Mouse (Mus musculus) cerebellum, adult 2 months (tissue): ENCODE results near the gene Prepl. TPM values are rescaled to one million over a fixed set of nuclear protein-coding genes. Genes with fewer than 3 reads are reported as not detected.

ENCODE experiments used
- DNase-seq, 2 experiments: peaks; one replicate each; pipeline ENCODE4 v3.0.0; 2021
- H3K27ac ChIP-seq: fragments of 200-500 bp; 2 replicates; pipeline ENCODE4 v1.5.1; 2012; ENCODE audit warnings: low read length, control low read depth, inconsistent platforms; ENCODE audit not compliant: insufficient read depth
- H3K27me3 ChIP-seq: fragments of 200-500 bp; 2 replicates; pipeline ENCODE4 v1.6.1; 2012; ENCODE audit warnings: inconsistent platforms, mild to moderate bottlenecking, low read length, moderate library complexity; ENCODE audit not compliant: control insufficient read depth, insufficient read depth
- H3K4me1 ChIP-seq: fragments of 200-500 bp; 2 replicates; pipeline ENCODE4 v1.6.1; 2011; ENCODE audit warnings: low read length; ENCODE audit not compliant: control insufficient read depth, insufficient read depth
- H3K4me3 ChIP-seq: fragments of 200-500 bp; replicated peaks from 2 replicates; pipeline ENCODE3; 2011; ENCODE audit warnings: mild to moderate bottlenecking, low read depth, low read length, control low read depth; ENCODE audit not compliant: insufficient read depth
- CTCF ChIP-seq: fragments of 200-500 bp; IDR thresholded peaks from 2 replicates; pipeline ENCODE4 v1.5.1; 2011; ENCODE audit warnings: low read depth, mild to moderate bottlenecking, control low read depth, low read length, moderate library complexity, borderline replicate concordance; ENCODE audit not compliant: insufficient read depth
- POLR2A ChIP-seq: fragments of 200-500 bp; IDR thresholded peaks from 2 replicates; pipeline ENCODE4 v1.6.1; 2011; ENCODE audit warnings: low read length, control low read depth, borderline replicate concordance; ENCODE audit not compliant: insufficient read depth
- WGBS: fragments of 180-500 bp; shearing (Covaris S2); methylation state at CpG from one replicate; pipeline ENCODE4 v1.1.7; 2018; 5-methylcytosine and 5-hydroxymethylcytosine counted together
- polyA plus RNA-seq: library from polyadenylated mRNA; depleted of rRNA; stranded (reverse); fragments of >200 nt; gene quantifications from 2 replicates; pipeline ENCODE4 v1.2.3, GENCODE M21; 2012

The Prepl gene
- polyA plus RNA-seq, 1 experiment, result 286 TPM

- no peak overlapping the region for H3K4me3 ChIP-seq
- 79% methylated on average over 6 of the region's 6 CpGs for WGBS
- no peak for TF ChIP-seq POLR2A
- no peak for TF ChIP-seq CTCF
Measured at GRCm38 (mm10) chr17:85042419-85042818, 47.6 kb downstream of the Prepl start.

DNA sequence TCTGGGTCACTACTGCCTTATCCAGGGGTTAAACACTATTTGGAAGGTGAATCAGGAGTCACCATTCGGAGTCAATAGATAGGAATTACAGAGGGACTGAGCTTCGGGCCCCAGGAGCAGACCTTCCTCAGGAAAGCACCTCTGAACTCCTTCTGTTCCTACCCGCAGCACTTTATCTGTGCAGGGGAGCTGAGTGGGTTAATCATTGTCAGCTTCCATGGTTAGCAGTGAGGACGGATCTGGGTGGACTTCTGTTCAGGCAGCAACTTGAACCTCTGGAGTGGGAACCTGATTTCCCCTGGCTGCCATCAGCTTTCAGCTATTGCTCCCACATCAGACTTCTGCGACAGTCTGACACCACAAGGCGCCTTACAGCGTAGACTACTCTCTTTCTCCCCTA, 49.1 kb downstream of the Prepl start:
- TF ChIP-seq CTCF (no peak), POLR2A (no peak)
- 84% methylated on average over 7 of the region's 7 CpGs for WGBS
- H3K4me1 ChIP-seq, result no peaks in the 10 kb centered on the region
- no peak overlapping the region for H3K27ac ChIP-seq
- H3K27me3 ChIP-seq, result no peaks in the 10 kb centered on the region
- no peak for DNase-seq
- H3K4me3 ChIP-seq, result no peak overlapping the region

More at GRCm38 (mm10) chr17:85042419-85042818, 47.6 kb downstream of the Prepl start:
- no peaks in the 10 kb centered on the region for H3K4me1 ChIP-seq
- DNase-seq, result no peak
- H3K27ac ChIP-seq, result no peak overlapping the region
- H3K27me3 ChIP-seq, result no peaks in the 10 kb centered on the region

DNA sequence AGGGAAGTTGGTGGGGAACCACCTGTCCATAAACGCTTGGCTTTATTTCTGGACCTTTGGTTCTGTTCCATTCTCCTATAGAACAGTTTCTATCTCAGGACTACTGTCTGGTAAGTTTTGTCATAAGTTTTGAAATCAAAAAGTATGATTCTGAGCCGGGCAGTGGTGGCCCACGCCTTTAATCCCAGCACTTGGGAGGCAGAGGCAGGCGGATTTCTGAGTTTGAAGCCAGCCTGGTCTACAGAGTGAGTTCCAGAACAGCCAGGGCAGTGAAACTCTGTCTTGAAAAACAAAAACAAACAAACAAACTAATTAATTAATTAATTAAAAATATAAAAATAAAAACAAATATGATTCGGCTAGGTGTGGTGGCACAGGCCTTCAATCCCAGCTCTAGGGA, 51.3 kb downstream of the Prepl start:
- H3K27ac ChIP-seq, result no peak overlapping the region
- peaks cover 4% of the 10 kb centered on the region for H3K4me1 ChIP-seq
- H3K27me3 ChIP-seq, result no peaks in the 10 kb centered on the region
- no peak overlapping the region for H3K4me3 ChIP-seq
- WGBS, result 96% methylated on average over 5 of the region's 5 CpGs
- DNase-seq, result no peak
- TF ChIP-seq CTCF (no peak), POLR2A (no peak)

DNA sequence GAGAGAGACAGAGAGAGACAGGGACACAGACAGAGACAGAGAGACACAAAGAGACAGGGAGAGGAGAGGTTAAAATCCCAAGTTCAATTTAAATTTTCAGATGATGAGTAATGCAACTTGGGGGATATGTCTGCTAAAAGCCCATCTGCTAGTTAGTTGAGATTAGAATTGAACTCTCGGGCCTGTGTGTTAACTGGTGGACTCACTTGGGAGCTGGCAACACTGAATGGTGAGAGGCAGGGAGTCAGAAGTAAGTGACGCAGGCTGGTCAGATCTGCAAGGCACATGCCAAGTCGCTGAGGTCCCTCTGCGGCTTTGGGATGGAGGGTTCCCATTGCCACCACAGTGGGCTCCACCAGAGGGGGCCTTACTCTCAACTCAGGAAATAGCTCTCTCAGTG, 51.7 kb downstream of the Prepl start:
- TF ChIP-seq POLR2A, result no peak
- no peak for TF ChIP-seq CTCF
- DNase-seq, result no peak
- WGBS, result 69% methylated on average over 4 of the region's 4 CpGs
- Histone ChIP-seq H3K27ac (no peak overlapping the region), H3K4me3 (no peak overlapping the region), H3K27me3 (no peaks in the 10 kb centered on the region), H3K4me1 (peaks cover 5% of the 10 kb centered on the region)

GRCm38 (mm10) chr17:85037855-85038254, 52.2 kb downstream of the Prepl start:
- no peak overlapping the region for H3K27ac ChIP-seq
- no peak for DNase-seq
- TF ChIP-seq CTCF (no peak), POLR2A (no peak)
- H3K4me1 ChIP-seq, result peaks cover 5% of the 10 kb centered on the region
- no peaks in the 10 kb centered on the region for H3K27me3 ChIP-seq
- WGBS, result 88% methylated on average over 5 of the region's 5 CpGs
- no peak overlapping the region for H3K4me3 ChIP-seq

GRCm38 (mm10) chr17:85034068-85034467, 56.0 kb downstream of the Prepl start:
- WGBS, result 10% methylated on average over 11 of the region's 11 CpGs
- H3K27ac ChIP-seq, result no peak overlapping the region
- peak; percentile 51 to 63 for DNase-seq
- peak overlapping the region; percentile 57 for H3K4me3 ChIP-seq
- TF ChIP-seq CTCF (no peak), POLR2A (no peak)
- no peaks in the 10 kb centered on the region for H3K27me3 ChIP-seq
- peaks cover 5% of the 10 kb centered on the region for H3K4me1 ChIP-seq

GRCm38 (mm10) chr17:85033087-85033486, 57.0 kb downstream of the Prepl start:
- no peak for DNase-seq
- Histone ChIP-seq H3K27me3 (no peaks in the 10 kb centered on the region), H3K4me3 (no peak overlapping the region), H3K4me1 (peaks cover 5% of the 10 kb centered on the region), H3K27ac (no peak overlapping the region)
- TF ChIP-seq POLR2A, result no peak
- no peak for TF ChIP-seq CTCF
- WGBS, result 78% methylated on average over 3 of the region's 3 CpGs

- 52% methylated on average over 5 of the region's 5 CpGs for WGBS
- TF ChIP-seq CTCF (no peak), POLR2A (no peak)
Measured at GRCm38 (mm10) chr17:85030651-85031050, 59.4 kb downstream of the Prepl start.

GRCm38 (mm10) chr17:85028797-85029196, 61.2 kb downstream of the Prepl start:
- no peaks in the 10 kb centered on the region for H3K27me3 ChIP-seq
- 84% methylated on average over 10 of the region's 10 CpGs for WGBS
- no peak for DNase-seq
- H3K4me3 ChIP-seq, result no peak overlapping the region
- H3K4me1 ChIP-seq, result peaks cover 1% of the 10 kb centered on the region; the same call in 1 of the 2 replicates
- H3K27ac ChIP-seq, result no peak overlapping the region
- no peak for TF ChIP-seq CTCF
- no peak for TF ChIP-seq POLR2A

More at GRCm38 (mm10) chr17:85030651-85031050, 59.4 kb downstream of the Prepl start:
- Histone ChIP-seq H3K4me1 (peaks cover 5% of the 10 kb centered on the region), H3K27me3 (no peaks in the 10 kb centered on the region), H3K27ac (no peak overlapping the region), H3K4me3 (no peak overlapping the region)
- DNase-seq, result no peak
